Mouse (Mus musculus) midbrain, postnatal 0 days (tissue): ENCODE measurements around the gene Vmn1r117. TPM values are rescaled to one million over a fixed set of nuclear protein-coding genes. Genes with fewer than 3 reads are reported as not detected.
"Not testable (repeated sequence)": the region's sequence is repeated elsewhere in the genome, so short reads cannot be mapped to it uniquely, and the experiment has no call there.

Source experiments
- ATAC-seq: fragments of 200-750 bp; cut with Nextera tagmentation; 2 replicates; pipeline ENCODE4 v1.8.0; 2017; ENCODE audit warnings: moderate number of reproducible peaks, mild to moderate bottlenecking, moderate TSS enrichment, moderate library complexity; ENCODE audit not compliant: low FRiP score
- DNase-seq: peaks from one replicate; pipeline ENCODE4 v3.0.0-alpha.2; 2015; ENCODE audit warnings: low spot score
- H3K27ac ChIP-seq: fragments of 300-500 bp; sonication (generic); 2 replicates; pipeline ENCODE4 v1.5.1; 2014; ENCODE audit warnings: low read depth, mild to moderate bottlenecking, low read length, mixed read lengths
- H3K27me3 ChIP-seq: fragments of 300-500 bp; sonication (generic); 2 replicates; pipeline ENCODE4 v1.6.1; 2014; ENCODE audit warnings: low read length, control low read depth, mixed read lengths; ENCODE audit not compliant: insufficient read depth
- H3K36me3 ChIP-seq: fragments of 300-500 bp; sonication (generic); 2 replicates; pipeline ENCODE4 v1.6.1; 2014; ENCODE audit warnings: low read length, control low read depth, mixed read lengths; ENCODE audit not compliant: insufficient read depth
- H3K4me1 ChIP-seq: fragments of 300-500 bp; sonication (generic); 2 replicates; pipeline ENCODE4 v1.6.1; 2014; ENCODE audit warnings: mild to moderate bottlenecking, control low read depth, antibody characterized with exemption, low read length, mixed read lengths; ENCODE audit not compliant: insufficient read depth
- H3K4me2 ChIP-seq: fragments of 300-500 bp; sonication (generic); 2 replicates; pipeline ENCODE4 v1.6.1; 2014; ENCODE audit warnings: low read depth, mild to moderate bottlenecking, low read length, mixed read lengths; ENCODE audit not compliant: poor library complexity, severe bottlenecking
- H3K4me3 ChIP-seq: fragments of 300-500 bp; sonication (generic); 2 replicates; pipeline ENCODE4 v1.5.1; 2014; ENCODE audit warnings: low read depth, mild to moderate bottlenecking, low read length, moderate library complexity
- H3K9ac ChIP-seq: fragments of 300-500 bp; sonication (generic); replicated peaks from 2 replicates; pipeline ENCODE4 v1.6.1; 2014; ENCODE audit warnings: mild to moderate bottlenecking, low read length, moderate library complexity, mixed read lengths; ENCODE audit not compliant: poor library complexity, severe bottlenecking
- H3K9me3 ChIP-seq: fragments of 300-500 bp; sonication (generic); 2 replicates; pipeline ENCODE4 v1.6.1; 2016; ENCODE audit warnings: low read length, control low read depth
- WGBS: fragments of 180-500 bp; shearing (Covaris S2); extraction: QIAGEN DNeasy Blood & Tissue Kit; methylation state at CpG from one replicate; pipeline ENCODE4 v1.1.7; 2014; 5-methylcytosine and 5-hydroxymethylcytosine counted together
- polyA plus RNA-seq: library from polyadenylated mRNA; unstranded; fragments of >200 nt; fragmentation: Nextera tagmentation; extraction: Ambion mirVana; gene quantifications from 2 replicates; pipeline ENCODE4 v1.2.1, GENCODE M21; 2015
- total RNA-seq: library from RNA; depleted of rRNA; stranded (reverse); fragments of >200 nt; gene quantifications from 2 replicates; pipeline ENCODE4 v1.2.3, GENCODE M21; 2014; rRNA removed

Vmn1r117 gene
- total RNA-seq (not detected in 2 replicates), polyA plus RNA-seq (not detected in 2 replicates)

GRCm38 (mm10) chr7:20884021-20884420, at the start of gene Vmn1r117:
Gene Vmn1r117 (minus strand): TSS chr7:20884121.
- H3K27me3 ChIP-seq, H3K4me2 ChIP-seq, H3K9me3 ChIP-seq, H3K27ac ChIP-seq, H3K9ac ChIP-seq, ATAC-seq, H3K4me3 ChIP-seq, DNase-seq, H3K4me1 ChIP-seq, H3K36me3 ChIP-seq: not testable (repeated sequence)
- no CpG with 5 or more reads among the region's 2 CpGs for WGBS

GRCm38 (mm10) chr7:20912247-20912646, 28.3 kb upstream of the Vmn1r117 start, which contains the start of gene Vmn1r118:
Gene Vmn1r118 (minus strand): TSS chr7:20912347.
- not testable (repeated sequence) for H3K4me2 ChIP-seq, H3K9ac ChIP-seq, DNase-seq, H3K4me3 ChIP-seq, H3K4me1 ChIP-seq, H3K27ac ChIP-seq, H3K27me3 ChIP-seq, H3K36me3 ChIP-seq, H3K9me3 ChIP-seq, ATAC-seq
- WGBS: no CpG with 5 or more reads among the region's 2 CpGs

GRCm38 (mm10) chr7:20871956-20872355, 12.0 kb downstream of the Vmn1r117 start, which contains the start of gene Vmn1r116:
Gene Vmn1r116 (plus strand): TSS chr7:20872256.
- H3K4me1 ChIP-seq, H3K9me3 ChIP-seq, H3K27me3 ChIP-seq, H3K9ac ChIP-seq, H3K36me3 ChIP-seq, H3K4me2 ChIP-seq, H3K27ac ChIP-seq, ATAC-seq, DNase-seq, H3K4me3 ChIP-seq: not testable (repeated sequence)
- WGBS: 61% methylated on average over 3 of the region's 3 CpGs

GRCm38 (mm10) chr7:20844885-20845284, 39.0 kb downstream of the Vmn1r117 start, which contains the start of gene Vmn1r115:
Gene Vmn1r115 (minus strand): TSS chr7:20844985.
- not testable (repeated sequence) for H3K27me3 ChIP-seq, H3K36me3 ChIP-seq, H3K27ac ChIP-seq, H3K4me2 ChIP-seq, H3K9ac ChIP-seq, H3K9me3 ChIP-seq, DNase-seq, H3K4me3 ChIP-seq, ATAC-seq, H3K4me1 ChIP-seq
- WGBS: 89% methylated on average over 1 of the region's 3 CpGs

Other genes starting within 250 kb of the Vmn1r117 start
- not detected in 2 replicates for gene Vmn1r107, start 215.2 kb downstream of the Vmn1r117 start, total RNA-seq
- not detected in 2 replicates for gene Vmn1r107, start 215.2 kb downstream of the Vmn1r117 start, polyA plus RNA-seq
- not detected in 2 replicates for gene Vmn1r111, start 180.9 kb downstream of the Vmn1r117 start, total RNA-seq
- gene Vmn1r111, start 180.9 kb downstream of the Vmn1r117 start, polyA plus RNA-seq: not detected in 2 replicates
- not detected in 2 replicates for gene Gm10668, start 153.5 kb downstream of the Vmn1r117 start, total RNA-seq
- gene Gm10668, start 153.5 kb downstream of the Vmn1r117 start, polyA plus RNA-seq: not detected in 2 replicates
- gene Vmn1r112, start 112.9 kb downstream of the Vmn1r117 start, total RNA-seq: not detected in 2 replicates
- gene Vmn1r112, start 112.9 kb downstream of the Vmn1r117 start, polyA plus RNA-seq: not detected in 2 replicates
- gene Vmn1r113, start 96.8 kb downstream of the Vmn1r117 start, total RNA-seq: not detected in 2 replicates
- not detected in 2 replicates for gene Vmn1r113, start 96.8 kb downstream of the Vmn1r117 start, polyA plus RNA-seq
- gene Vmn1r114, start 71.9 kb downstream of the Vmn1r117 start, total RNA-seq: not detected in 2 replicates
- gene Vmn1r114, start 71.9 kb downstream of the Vmn1r117 start, polyA plus RNA-seq: not detected in 2 replicates
- gene Vmn1r115, start 39.1 kb downstream of the Vmn1r117 start, total RNA-seq: not detected in 2 replicates
- gene Vmn1r115, start 39.1 kb downstream of the Vmn1r117 start, polyA plus RNA-seq: not detected in 2 replicates
- gene Vmn1r116, start 11.9 kb downstream of the Vmn1r117 start, total RNA-seq: not detected in 2 replicates
- gene Vmn1r116, start 11.9 kb downstream of the Vmn1r117 start, polyA plus RNA-seq: not detected in 2 replicates
- gene Vmn1r118, start 28.2 kb upstream of the Vmn1r117 start, total RNA-seq: not detected in 2 replicates
- not detected in 2 replicates for gene Vmn1r118, start 28.2 kb upstream of the Vmn1r117 start, polyA plus RNA-seq
- gene Vmn1r119, start 128.3 kb upstream of the Vmn1r117 start, total RNA-seq: not detected in 2 replicates
- gene Vmn1r119, start 128.3 kb upstream of the Vmn1r117 start, polyA plus RNA-seq: not detected in 2 replicates
- gene Vmn1r120, start 169.7 kb upstream of the Vmn1r117 start, total RNA-seq: not detected in 2 replicates
- gene Vmn1r120, start 169.7 kb upstream of the Vmn1r117 start, polyA plus RNA-seq: not detected in 2 replicates
- not detected in 2 replicates for gene Vmn1r121, start 214.4 kb upstream of the Vmn1r117 start, total RNA-seq
- not detected in 2 replicates for gene Vmn1r121, start 214.4 kb upstream of the Vmn1r117 start, polyA plus RNA-seq